ENCODE assay signal across 16 mouse cellular contexts in genomic region chr4:127039871-127040483, GRCm38 (mm10). TPM values are rescaled to one million over a fixed set of nuclear protein-coding genes. Genes with fewer than 3 reads are reported as not detected.
DNase-seq lines count a peak whose midpoint lies in the region; ATAC-seq and TF ChIP-seq lines count a peak whose summit lies in the region.
"Had no signal": no experiment of that assay in that cellular context is flagged by ENCODE, and none has a peak within 500 bp of the region (broad histone marks: within the 10 kb centered on the region; RNA-seq: fewer than 3 reads in every experiment).

No protein-coding gene starts in this region.

- intact Hi-C loops in gastrocnemius, adult 2 months (cut with DNase I) = loop anchor here (10.0 kb wide), 1 partner anchor 145 kb away; no protein-coding TSS in a partner anchor

- no peak for TF ChIP-seq POLR2A in kidney, adult 2 months (IDR thresholded peaks at IDR 0.05; ENCODE audit: low read depth, low read length)
- no peak for TF ChIP-seq POLR2A in limb, embryonic 14.5 days (IDR thresholded peaks at IDR 0.05; ENCODE audit: borderline replicate concordance, extremely low read depth, insufficient read depth, insufficient read length)

- H3K4me3 ChIP-seq in kidney, embryonic 15.5 days (replicated peaks) = no peak overlapping the region
- no peak overlapping the region for H3K4me3 ChIP-seq in kidney, adult 2 months (ENCODE audit: insufficient read depth, low read depth, low read length)
- H3K4me3 ChIP-seq in midbrain, embryonic 12.5 days = no peak overlapping the region
- no peak overlapping the region for H3K4me3 ChIP-seq in midbrain, embryonic 10.5 days
- no peak overlapping the region for H3K4me3 ChIP-seq in limb, embryonic 14.5 days (replicated peaks; ENCODE audit: low read length)
- no peak overlapping the region for H3K4me3 ChIP-seq in gastrocnemius, adult 2 months
- H3K4me3 ChIP-seq: embryonic facial prominence, embryonic 15.5 days; lung, embryonic 15.5 days had no signal

- no peak overlapping the region for H3K27ac ChIP-seq in kidney, embryonic 15.5 days
- H3K27ac ChIP-seq in kidney, adult 2 months (ENCODE audit: insufficient read depth, low read depth, low read length) = no peak overlapping the region
- H3K27ac ChIP-seq in midbrain, embryonic 12.5 days (replicated peaks) = no peak overlapping the region
- H3K27ac ChIP-seq in midbrain, embryonic 10.5 days (replicated peaks) = no peak overlapping the region
- no peak overlapping the region for H3K27ac ChIP-seq in limb, embryonic 14.5 days (replicated peaks; ENCODE audit: low read depth, low read length)
- no peak overlapping the region for H3K27ac ChIP-seq in gastrocnemius, adult 2 months
- H3K27ac ChIP-seq: embryonic facial prominence, embryonic 15.5 days; lung, embryonic 15.5 days had no signal

- H3K4me1 ChIP-seq in kidney, embryonic 15.5 days = no peaks in the 10 kb centered on the region
- peaks cover 4% of the 10 kb centered on the region; the same call in 1 of the 2 replicates for H3K4me1 ChIP-seq in kidney, adult 2 months (ENCODE audit: control insufficient read depth, insufficient read depth, low read length)
- H3K4me1 ChIP-seq in midbrain, embryonic 12.5 days = no peaks in the 10 kb centered on the region
- no peaks in the 10 kb centered on the region for H3K4me1 ChIP-seq in midbrain, embryonic 10.5 days
- H3K4me1 ChIP-seq in limb, embryonic 14.5 days (ENCODE audit: control insufficient read depth, insufficient read depth, low read length) = no peaks in the 10 kb centered on the region
- H3K4me1 ChIP-seq: embryonic facial prominence, embryonic 15.5 days; lung, embryonic 15.5 days had no signal

- no peaks in the 10 kb centered on the region for H3K27me3 ChIP-seq in kidney, embryonic 15.5 days
- no peaks in the 10 kb centered on the region for H3K27me3 ChIP-seq in kidney, adult 2 months (replicated peaks; ENCODE audit: control insufficient read depth, insufficient read depth, low read length)
- H3K27me3 ChIP-seq in midbrain, embryonic 12.5 days = no peaks in the 10 kb centered on the region
- H3K27me3 ChIP-seq in midbrain, embryonic 10.5 days (ENCODE audit: low read depth, poor library complexity, severe bottlenecking) = no peaks in the 10 kb centered on the region
- H3K27me3 ChIP-seq in limb, embryonic 14.5 days (ENCODE audit: control insufficient read depth, insufficient read depth, low read length) = no peaks in the 10 kb centered on the region
- no peaks in the 10 kb centered on the region for H3K27me3 ChIP-seq in splenic B cell, adult 2 months (ENCODE audit: control insufficient read depth, insufficient read depth, low read length, poor library complexity, severe bottlenecking)
- H3K27me3 ChIP-seq: embryonic facial prominence, embryonic 15.5 days; lung, embryonic 15.5 days had no signal

- H3K9ac ChIP-seq in kidney, embryonic 15.5 days = no peak overlapping the region
- no peak overlapping the region for H3K9ac ChIP-seq in midbrain, embryonic 12.5 days (replicated peaks)
- no peak overlapping the region for H3K9ac ChIP-seq in limb, embryonic 14.5 days (ENCODE audit: low read depth, low read length, severe bottlenecking)
- H3K9ac ChIP-seq: embryonic facial prominence, embryonic 15.5 days; lung, embryonic 15.5 days had no signal

- H3K4me2 ChIP-seq in kidney, embryonic 15.5 days = no peak overlapping the region
- H3K4me2 ChIP-seq in midbrain, embryonic 12.5 days (replicated peaks) = no peak overlapping the region
- no peak overlapping the region for H3K4me2 ChIP-seq in limb, embryonic 14.5 days (replicated peaks; ENCODE audit: low read depth, low read length, severe bottlenecking)
- H3K4me2 ChIP-seq: embryonic facial prominence, embryonic 15.5 days; lung, embryonic 15.5 days had no signal

- DNase-seq in kidney, adult 2 months = no peak
- no peak for DNase-seq in midbrain, embryonic 10.5 days (ENCODE audit: low spot score)
- DNase-seq in limb, embryonic 14.5 days (ENCODE audit: low spot score) = no peak
- DNase-seq in splenic B cell, adult 2 months (ENCODE audit: low read depth, low spot score) = peak; percentile 27
- DNase-seq in gastrocnemius, adult 2 months = no peak
- no peak for DNase-seq in adrenal gland, adult 8-10 months
- DNase-seq: adrenal gland, postnatal 25 days; cerebellum, postnatal 36 days; heart, postnatal 10 days; kidney, adult 11 months; layer of hippocampus, adult 9-11 months; thymus, adult 2 months had no signal

- no peak for TF ChIP-seq CTCF in kidney, adult 2 months (conservative IDR thresholded peaks at IDR 0.05; ENCODE audit: insufficient read depth, insufficient read length, low read depth, low read length)
- no peak for TF ChIP-seq CTCF in gastrocnemius, adult 2 months (IDR thresholded peaks at IDR 0.05)

- 0 out of 2 replicates have a peak, but pooled peaks have one; percentile 14 for ATAC-seq in kidney, embryonic 15.5 days (replicated peaks; ENCODE audit: low FRiP score)
- ATAC-seq in midbrain, embryonic 12.5 days (ENCODE audit: low FRiP score, low read depth) = peak; percentile 31; the same call in 1 of the 2 replicates
- ATAC-seq in limb, embryonic 14.5 days (ENCODE audit: low FRiP score, low read depth) = 0 out of 2 replicates have a peak, but pooled peaks have one; percentile 11

- WGBS in kidney, embryonic 15.5 days = 71% methylated on average over 3 of the region's 3 CpGs
- 71% methylated on average over 3 of the region's 3 CpGs for WGBS in kidney, adult 2 months
- 88% methylated on average over 3 of the region's 3 CpGs for WGBS in midbrain, embryonic 12.5 days
- WGBS in midbrain, embryonic 10.5 days = 77% methylated on average over 3 of the region's 3 CpGs
- 76% methylated on average over 3 of the region's 3 CpGs for WGBS in limb, embryonic 14.5 days

- H3K36me3 ChIP-seq in kidney, embryonic 15.5 days = peaks cover 83% of the 10 kb centered on the region
- H3K36me3 ChIP-seq in kidney, adult 2 months (ENCODE audit: control insufficient read depth, insufficient read depth, low read length) = peaks cover 31% of the 10 kb centered on the region
- H3K36me3 ChIP-seq in midbrain, embryonic 12.5 days = peaks cover 72% of the 10 kb centered on the region
- peaks cover 96% of the 10 kb centered on the region for H3K36me3 ChIP-seq in midbrain, embryonic 10.5 days
- H3K36me3 ChIP-seq in limb, embryonic 14.5 days (ENCODE audit: control insufficient read depth, insufficient read depth, low read length) = peaks cover 76% of the 10 kb centered on the region
- H3K36me3 ChIP-seq in splenic B cell, adult 2 months (ENCODE audit: control insufficient read depth, insufficient read depth, low read length, poor library complexity, severe bottlenecking) = peaks cover 22% of the 10 kb centered on the region

- H3K9me3 ChIP-seq in kidney, embryonic 15.5 days (replicated peaks) = no peaks in the 10 kb centered on the region
- H3K9me3 ChIP-seq in midbrain, embryonic 12.5 days = no peaks in the 10 kb centered on the region
- H3K9me3 ChIP-seq in midbrain, embryonic 10.5 days (replicated peaks) = no peaks in the 10 kb centered on the region
- no peaks in the 10 kb centered on the region for H3K9me3 ChIP-seq in limb, embryonic 14.5 days (ENCODE audit: control insufficient read depth, low read length)
- H3K9me3 ChIP-seq: embryonic facial prominence, embryonic 15.5 days; lung, embryonic 15.5 days had no signal

RNA-seq across cellular contexts. Expression of gene Sfpq, which starts 18.9 kb away (rescaled TPM):
- 88.3 and 93.6 TPM in 2 replicates for polyA plus RNA-seq in kidney, embryonic 15.5 days (2015; fragmentation: Nextera tagmentation; extraction: Ambion mirVana)
- 22.3 and 24.1 TPM in 2 replicates for polyA plus RNA-seq in kidney, adult 2 months (2012; rRNA removed)
- polyA plus RNA-seq in midbrain, embryonic 12.5 days (2016; fragmentation: Nextera tagmentation; extraction: Ambion mirVana) = 176 and 217 TPM in 2 replicates
- polyA plus RNA-seq in midbrain, embryonic 10.5 days (2016; fragmentation: Nextera tagmentation; extraction: Ambion mirVana) = 108 and 110 TPM in 2 replicates
- polyA plus RNA-seq in limb, embryonic 14.5 days (2012; rRNA removed) = 192 and 272 TPM in 2 replicates
- polyA plus RNA-seq in limb, embryonic 14.5 days (2014; fragmentation: Nextera tagmentation; extraction: Ambion mirVana) = 106 and 122 TPM in 2 replicates
- 10 to 100 TPM; 63.4 to 83.0 TPM for total RNA-seq in gastrocnemius, adult 2 months (2021)
- 100 to 1,000 TPM; 141 to 249 (median 190) TPM for total RNA-seq in adrenal gland, adult 8-10 months (2022)

RNA-seq across cellular contexts. Expression of gene Zmym1, which starts 21.0 kb away (rescaled TPM):
- polyA plus RNA-seq in kidney, embryonic 15.5 days (2015; fragmentation: Nextera tagmentation; extraction: Ambion mirVana) = 19.4 and 19.8 TPM in 2 replicates
- 1.0 and 1.3 TPM in 2 replicates for polyA plus RNA-seq in kidney, adult 2 months (2012; rRNA removed)
- polyA plus RNA-seq in midbrain, embryonic 12.5 days (2016; fragmentation: Nextera tagmentation; extraction: Ambion mirVana) = 28.2 and 31.6 TPM in 2 replicates
- 34.7 and 38.5 TPM in 2 replicates for polyA plus RNA-seq in midbrain, embryonic 10.5 days (2016; fragmentation: Nextera tagmentation; extraction: Ambion mirVana)
- 8.8 and 11.5 TPM in 2 replicates for polyA plus RNA-seq in limb, embryonic 14.5 days (2012; rRNA removed)
- 20.5 and 23.3 TPM in 2 replicates for polyA plus RNA-seq in limb, embryonic 14.5 days (2014; fragmentation: Nextera tagmentation; extraction: Ambion mirVana)
- total RNA-seq in gastrocnemius, adult 2 months (2021) = 1 to 10 TPM; 6.0 to 6.3 TPM
- total RNA-seq in adrenal gland, adult 8-10 months (2022) = 10 to 100 TPM in 3 of 4 experiments, 1 to 10 TPM in 1; 9.5 to 11.6 (median 10.9) TPM

RNA-seq across cellular contexts. Expression of gene Zmym6, which starts 37.2 kb away (rescaled TPM):
- 18.7 and 19.3 TPM in 2 replicates for polyA plus RNA-seq in kidney, embryonic 15.5 days (2015; fragmentation: Nextera tagmentation; extraction: Ambion mirVana)
- polyA plus RNA-seq in kidney, adult 2 months (2012; rRNA removed) = 5.2 and 5.3 TPM in 2 replicates
- 40.3 and 42.5 TPM in 2 replicates for polyA plus RNA-seq in midbrain, embryonic 12.5 days (2016; fragmentation: Nextera tagmentation; extraction: Ambion mirVana)
- 19.0 and 22.7 TPM in 2 replicates for polyA plus RNA-seq in midbrain, embryonic 10.5 days (2016; fragmentation: Nextera tagmentation; extraction: Ambion mirVana)
- polyA plus RNA-seq in limb, embryonic 14.5 days (2012; rRNA removed) = 29.2 and 34.4 TPM in 2 replicates
- polyA plus RNA-seq in limb, embryonic 14.5 days (2014; fragmentation: Nextera tagmentation; extraction: Ambion mirVana) = 18.7 and 26.0 TPM in 2 replicates
- total RNA-seq in gastrocnemius, adult 2 months (2021) = 1 to 10 TPM; 3.2 to 7.2 TPM
- total RNA-seq in adrenal gland, adult 8-10 months (2022) = 10 to 100 TPM; 18.1 to 32.3 (median 25.4) TPM
